Mouse (Mus musculus) effector memory CD4-positive, alpha-beta T cell, adult 7 months (primary cell): ENCODE measurements around the gene Ccdc155. TPM values are rescaled to one million over a fixed set of nuclear protein-coding genes. Genes with fewer than 3 reads are reported as not detected.

ENCODE experiments used
- polyA plus RNA-seq: library from polyadenylated mRNA; unstranded; fragments of 100-300 nt; shearing (Covaris generic); gene quantifications from one replicate; pipeline ENCODE4 v1.2.1, GENCODE M21; 2017

Gene Ccdc155
- polyA plus RNA-seq, result 0.95 TPM

GRCm38 (mm10) chr7:45204380-45205143 lies at the start of gene Ccdc155:
Ccdc155 (minus strand) TSS chr7:45204892.

GRCm38 (mm10) chr7:45240633-45241388 lies 36.1 kb upstream of the Ccdc155 start, which contains the start of gene Slc6a16:
Slc6a16 (plus strand) TSS chr7:45241085.

GRCm38 (mm10) chr7:45238723-45239496 lies 34.2 kb upstream of the Ccdc155 start, which contains the start of gene Cd37:
Cd37 (minus strand) TSS chr7:45239115.

GRCm38 (mm10) chr7:45215673-45216441 lies 11.2 kb upstream of the Ccdc155 start, which contains the start of gene Tead2:
Tead2 (plus strand) TSS chr7:45215753.

GRCm38 (mm10) chr7:45211851-45212251 lies 7.2 kb upstream of the Ccdc155 start, which contains the start of gene Dkkl1:
Dkkl1 (minus strand) TSS chr7:45212147.

GRCm38 (mm10) chr7:45180896-45181477 lies 23.7 kb downstream of the Ccdc155 start, which contains the start of gene Pth2:
Pth2 (plus strand) TSS chr7:45180995.

GRCm38 (mm10) chr7:45179469-45179868 lies 25.2 kb downstream of the Ccdc155 start, which contains the start of gene Gfy:
Gfy (minus strand) TSS chr7:45179569.

GRCm38 (mm10) chr7:45163735-45164490 lies 40.8 kb downstream of the Ccdc155 start, which contains the start of gene Slc17a7:
Slc17a7 (plus strand) TSS chr7:45163949.

GRCm38 (mm10) chr7:45154096-45154992 lies 50.3 kb downstream of the Ccdc155 start, which contains the start of the genes Pih1d1 and Aldh16a1:
Pih1d1 (plus strand) TSS chr7:45154303.
Aldh16a1 (minus strand) TSS chr7:45154584.

GRCm38 (mm10) chr7:45135993-45136567 lies 68.6 kb downstream of the Ccdc155 start, which contains the start of the genes Gm45713 and Flt3l:
Gm45713 (minus strand) TSS chr7:45136231.
Flt3l (minus strand) TSS chr7:45136432.

Other genes starting within 250 kb of the Ccdc155 start
- 0.67 TPM for gene Cpt1c, start 230.0 kb downstream of the Ccdc155 start, polyA plus RNA-seq
- 143 TPM for gene Prmt1, start 218.3 kb downstream of the Ccdc155 start, polyA plus RNA-seq
- gene Irf3, start 207.2 kb downstream of the Ccdc155 start, polyA plus RNA-seq, result 134 TPM
- 13.6 TPM for gene Bcl2l12, start 206.2 kb downstream of the Ccdc155 start, polyA plus RNA-seq
- 22.3 TPM for gene Scaf1, start 188.5 kb downstream of the Ccdc155 start, polyA plus RNA-seq
- 25.1 TPM for gene Rras, start 186.9 kb downstream of the Ccdc155 start, polyA plus RNA-seq
- gene Prr12, start 152.0 kb downstream of the Ccdc155 start, polyA plus RNA-seq, result 1.0 TPM
- gene Nosip, start 142.5 kb downstream of the Ccdc155 start, polyA plus RNA-seq, result 78.5 TPM
- 1.6 TPM for gene Prrg2, start 142.2 kb downstream of the Ccdc155 start, polyA plus RNA-seq
- 5.5 TPM for gene Rcn3, start 112.7 kb downstream of the Ccdc155 start, polyA plus RNA-seq
- gene Fcgrt, start 101.0 kb downstream of the Ccdc155 start, polyA plus RNA-seq, result 6.4 TPM
- gene Rps11, start 80.5 kb downstream of the Ccdc155 start, polyA plus RNA-seq, result 1,883 TPM
- 3,183 TPM for gene Rpl13a, start 76.1 kb downstream of the Ccdc155 start, polyA plus RNA-seq
- gene Gm45713, start 68.7 kb downstream of the Ccdc155 start, polyA plus RNA-seq, result not detected
- gene Flt3l, start 68.5 kb downstream of the Ccdc155 start, polyA plus RNA-seq, result 165 TPM
- 28.2 TPM for gene Pih1d1, start 50.6 kb downstream of the Ccdc155 start, polyA plus RNA-seq
- 36.2 TPM for gene Aldh16a1, start 50.3 kb downstream of the Ccdc155 start, polyA plus RNA-seq
- not detected for gene Slc17a7, start 40.9 kb downstream of the Ccdc155 start, polyA plus RNA-seq
- gene Gfy, start 25.3 kb downstream of the Ccdc155 start, polyA plus RNA-seq, result not detected
- gene Pth2, start 23.9 kb downstream of the Ccdc155 start, polyA plus RNA-seq, result not detected
- 66.4 TPM for gene Dkkl1, start 7.3 kb upstream of the Ccdc155 start, polyA plus RNA-seq
- gene Tead2, start 10.9 kb upstream of the Ccdc155 start, polyA plus RNA-seq, result 1.7 TPM
- 386 TPM for gene Cd37, start 34.2 kb upstream of the Ccdc155 start, polyA plus RNA-seq
- gene Slc6a16, start 36.2 kb upstream of the Ccdc155 start, polyA plus RNA-seq, result not detected
- 0.93 TPM for gene Slc6a21, start 72.6 kb upstream of the Ccdc155 start, polyA plus RNA-seq
- gene Trpm4, start 128.9 kb upstream of the Ccdc155 start, polyA plus RNA-seq, result 5.0 TPM
- gene Hrc, start 130.4 kb upstream of the Ccdc155 start, polyA plus RNA-seq, result not detected
- 0.12 TPM for gene Ppfia3, start 162.1 kb upstream of the Ccdc155 start, polyA plus RNA-seq
- not detected for gene Lin7b, start 165.7 kb upstream of the Ccdc155 start, polyA plus RNA-seq
- gene Snrnp70, start 190.8 kb upstream of the Ccdc155 start, polyA plus RNA-seq, result 211 TPM
- gene Kcna7, start 200.8 kb upstream of the Ccdc155 start, polyA plus RNA-seq, result not detected
- gene Ntf5, start 208.8 kb upstream of the Ccdc155 start, polyA plus RNA-seq, result 0.60 TPM
- gene Lhb, start 215.9 kb upstream of the Ccdc155 start, polyA plus RNA-seq, result not detected
- gene Gys1, start 230.0 kb upstream of the Ccdc155 start, polyA plus RNA-seq, result 3.2 TPM
- gene Ruvbl2, start 233.2 kb upstream of the Ccdc155 start, polyA plus RNA-seq, result 32.3 TPM